Mouse (Mus musculus): ENCODE data around the gene Crcp. TPM values are rescaled to one million over a fixed set of nuclear protein-coding genes. Genes with fewer than 3 reads are reported as not detected.
"Not testable (repeated sequence)": the region's sequence is repeated elsewhere in the genome, so short reads cannot be mapped to it uniquely, and the experiment has no call there.

Crcp gene
- polyA plus RNA-seq, 1 experiment from 2014 or later: 39.0 TPM

DNA sequence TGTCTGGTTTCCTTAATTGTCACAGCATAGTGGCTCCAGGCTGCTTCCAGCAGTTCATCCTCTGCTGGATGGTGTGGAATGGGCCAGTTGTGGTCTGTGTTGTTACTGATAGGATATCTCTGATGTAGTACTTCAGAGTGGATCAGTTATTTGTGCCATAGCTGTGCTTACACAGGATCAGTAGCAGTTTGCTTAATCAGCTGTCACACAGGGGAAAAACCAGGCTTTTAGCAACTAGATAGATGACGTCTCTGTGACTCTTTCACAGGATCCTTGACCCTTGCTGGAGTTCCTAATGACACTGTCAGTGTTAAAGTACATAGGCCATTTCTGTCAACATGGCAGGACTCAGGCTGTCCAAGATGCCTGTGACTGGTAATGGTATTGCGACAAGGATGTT is 4.8 kb downstream of the Crcp start:
- H3K4me2 ChIP-seq (ENCODE audit: low read depth, low read length, severe bottlenecking): no peak overlapping the region
- H3K4me1 ChIP-seq (replicated peaks; ENCODE audit: control insufficient read depth, insufficient read depth, low read length): no peaks in the 10 kb centered on the region
- ATAC-seq (replicated peaks; ENCODE audit: low FRiP score) (no peak), DNase-seq (ENCODE audit: low spot score) (no peak)
- H3K9me3 ChIP-seq (ENCODE audit: control insufficient read depth, low read length): no peaks in the 10 kb centered on the region
- peaks cover 4% of the 10 kb centered on the region; the same call in 1 of the 2 replicates for H3K36me3 ChIP-seq (ENCODE audit: control insufficient read depth, insufficient read depth, low read length)
- H3K9ac ChIP-seq (ENCODE audit: low read length): no peak overlapping the region
- no peaks in the 10 kb centered on the region for H3K27me3 ChIP-seq (ENCODE audit: control insufficient read depth, insufficient read depth, low read length)
- no peak overlapping the region for H3K4me3 ChIP-seq (ENCODE audit: low read depth, low read length)
- WGBS: 91% methylated on average over 2 of the region's 2 CpGs
- no peak overlapping the region for H3K27ac ChIP-seq (ENCODE audit: low read depth, low read length)

DNA sequence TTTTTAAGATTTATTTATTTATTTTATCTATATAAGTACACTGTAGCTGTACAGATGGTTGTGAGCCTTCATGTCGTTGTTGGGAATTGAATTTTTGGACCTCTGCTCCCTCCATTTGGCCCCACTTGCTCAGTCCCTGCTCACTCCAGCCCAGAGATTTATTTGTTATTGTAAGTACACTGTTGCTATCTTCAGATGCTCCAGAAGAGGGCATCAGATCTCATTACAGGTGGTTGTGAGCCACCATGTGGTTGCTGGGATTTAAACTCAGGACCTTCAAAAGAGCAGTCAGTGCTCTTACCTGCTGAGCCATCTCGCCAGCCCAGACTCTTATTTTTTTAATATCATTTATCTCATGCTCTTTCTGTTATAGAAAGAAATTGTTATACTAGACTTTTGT is 7.2 kb downstream of the Crcp start:
- 61% methylated on average over 2 of the region's 2 CpGs for WGBS
- not testable (repeated sequence) for H3K4me1 ChIP-seq (replicated peaks; ENCODE audit: control insufficient read depth, insufficient read depth, low read length); H3K36me3 ChIP-seq (ENCODE audit: control insufficient read depth, insufficient read depth, low read length); H3K4me2 ChIP-seq (ENCODE audit: low read depth, low read length, severe bottlenecking); DNase-seq (ENCODE audit: low spot score); H3K27me3 ChIP-seq (ENCODE audit: control insufficient read depth, insufficient read depth, low read length); H3K27ac ChIP-seq (ENCODE audit: low read depth, low read length); H3K4me3 ChIP-seq (ENCODE audit: low read depth, low read length); ATAC-seq (replicated peaks; ENCODE audit: low FRiP score); H3K9me3 ChIP-seq (ENCODE audit: control insufficient read depth, low read length); H3K9ac ChIP-seq (ENCODE audit: low read length)

DNA sequence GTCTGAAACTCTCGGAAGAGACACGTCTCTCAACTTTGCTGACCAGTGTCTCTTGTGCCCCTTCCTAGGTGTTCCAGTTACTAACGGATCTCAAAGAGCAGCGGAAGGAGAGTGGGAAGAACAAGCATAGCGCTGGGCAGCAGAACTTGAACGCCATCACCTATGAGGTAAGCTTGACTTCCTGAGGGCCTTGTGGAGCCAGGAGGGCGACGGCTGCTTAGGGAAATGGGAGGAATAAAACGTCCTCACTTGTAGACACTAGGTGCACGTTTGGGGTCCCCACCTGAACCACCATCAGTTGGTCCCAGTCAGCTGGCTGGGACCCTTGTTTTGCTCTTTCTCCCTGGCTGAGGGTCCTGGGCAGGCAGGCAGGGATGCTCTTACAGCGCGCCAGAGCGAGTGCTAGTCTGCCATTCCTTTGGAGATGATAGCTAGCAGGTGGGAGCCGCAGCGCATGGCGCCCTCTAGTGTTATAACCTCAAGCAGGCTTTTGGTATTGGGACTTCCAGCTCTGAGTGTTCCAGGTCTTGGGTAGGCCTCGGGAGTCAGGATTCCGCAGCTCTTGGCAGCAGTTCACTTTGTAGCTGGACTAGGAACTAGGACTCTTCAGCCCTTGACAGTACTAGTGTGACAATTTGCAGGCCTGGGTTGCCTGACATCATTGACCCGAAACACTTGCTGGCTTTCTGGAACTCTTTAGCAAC is 8.8 kb downstream of the Crcp start:
- Histone ChIP-seq H3K4me1 (replicated peaks; ENCODE audit: control insufficient read depth, insufficient read depth, low read length) (no peaks in the 10 kb centered on the region), H3K9me3 (ENCODE audit: control insufficient read depth, low read length) (no peaks in the 10 kb centered on the region), H3K27me3 (ENCODE audit: control insufficient read depth, insufficient read depth, low read length) (no peaks in the 10 kb centered on the region), H3K9ac (ENCODE audit: low read length) (no peak overlapping the region), H3K36me3 (ENCODE audit: control insufficient read depth, insufficient read depth, low read length) (peaks cover 4% of the 10 kb centered on the region; the same call in 1 of the 2 replicates), H3K27ac (ENCODE audit: low read depth, low read length) (no peak overlapping the region), H3K4me3 (ENCODE audit: low read depth, low read length) (no peak overlapping the region), H3K4me2 (ENCODE audit: low read depth, low read length, severe bottlenecking) (no peak overlapping the region)
- ATAC-seq (replicated peaks; ENCODE audit: low FRiP score) (no peak), DNase-seq (ENCODE audit: low spot score) (peak; percentile 74)
- 65% methylated on average over 19 of the region's 19 CpGs for WGBS

DNA sequence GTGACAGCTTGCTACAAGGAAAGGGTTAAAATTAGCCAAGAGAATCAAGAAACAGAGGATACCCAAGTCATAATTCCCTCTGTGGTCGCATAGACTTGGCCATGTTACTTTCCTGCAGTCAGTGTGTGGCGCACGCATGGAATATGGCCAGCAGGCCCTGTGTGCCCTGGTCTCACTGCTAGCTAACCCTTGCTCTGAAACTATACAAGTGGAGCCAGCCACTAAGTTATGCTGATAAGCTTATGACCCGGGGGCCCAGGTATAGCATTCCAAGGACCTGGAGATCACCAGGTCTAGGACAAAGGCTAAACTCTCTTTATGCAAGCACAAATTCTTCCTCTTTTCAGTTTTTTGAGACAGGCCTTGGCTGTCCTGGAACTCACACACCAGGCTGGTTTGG is 11.7 kb downstream of the Crcp start:
- Histone ChIP-seq H3K4me1 (replicated peaks; ENCODE audit: control insufficient read depth, insufficient read depth, low read length) (no peaks in the 10 kb centered on the region), H3K27me3 (ENCODE audit: control insufficient read depth, insufficient read depth, low read length) (no peaks in the 10 kb centered on the region), H3K36me3 (ENCODE audit: control insufficient read depth, insufficient read depth, low read length) (peaks cover 8% of the 10 kb centered on the region), H3K9ac (ENCODE audit: low read length) (no peak overlapping the region), H3K4me3 (ENCODE audit: low read depth, low read length) (no peak overlapping the region), H3K27ac (ENCODE audit: low read depth, low read length) (no peak overlapping the region), H3K9me3 (ENCODE audit: control insufficient read depth, low read length) (no peaks in the 10 kb centered on the region), H3K4me2 (ENCODE audit: low read depth, low read length, severe bottlenecking) (no peak overlapping the region)
- ATAC-seq (replicated peaks; ENCODE audit: low FRiP score) (no peak), DNase-seq (ENCODE audit: low spot score) (no peak)
- 89% methylated on average over 4 of the region's 4 CpGs for WGBS

DNA sequence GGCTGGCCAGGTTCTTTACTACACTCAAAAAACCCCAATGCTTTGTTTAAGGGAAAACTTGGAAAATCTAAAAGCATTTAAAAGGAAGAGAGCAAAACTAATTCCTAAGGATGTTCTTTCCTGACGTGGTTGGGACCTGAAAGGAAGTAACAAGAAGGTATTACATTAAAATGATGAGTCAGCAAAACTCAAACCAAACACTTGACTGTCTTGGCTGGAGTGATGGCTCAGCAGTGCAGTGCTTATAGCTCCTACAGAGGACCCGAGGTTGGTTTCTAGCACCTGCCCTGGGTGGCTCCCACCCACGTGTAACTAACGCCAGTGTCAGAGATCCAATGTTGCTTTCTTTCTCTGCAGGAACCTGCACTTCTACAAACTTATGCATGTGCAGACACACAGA is 12.2 kb downstream of the Crcp start:
- Histone ChIP-seq H3K4me2 (ENCODE audit: low read depth, low read length, severe bottlenecking) (no peak overlapping the region), H3K9ac (ENCODE audit: low read length) (no peak overlapping the region), H3K27ac (ENCODE audit: low read depth, low read length) (no peak overlapping the region), H3K9me3 (ENCODE audit: control insufficient read depth, low read length) (no peaks in the 10 kb centered on the region), H3K27me3 (ENCODE audit: control insufficient read depth, insufficient read depth, low read length) (no peaks in the 10 kb centered on the region), H3K4me3 (ENCODE audit: low read depth, low read length) (no peak overlapping the region), H3K4me1 (replicated peaks; ENCODE audit: control insufficient read depth, insufficient read depth, low read length) (no peaks in the 10 kb centered on the region), H3K36me3 (ENCODE audit: control insufficient read depth, insufficient read depth, low read length) (peaks cover 8% of the 10 kb centered on the region)
- ATAC-seq (replicated peaks; ENCODE audit: low FRiP score) (no peak), DNase-seq (ENCODE audit: low spot score) (no peak)
- WGBS: 92% methylated on average over 4 of the region's 4 CpGs

DNA sequence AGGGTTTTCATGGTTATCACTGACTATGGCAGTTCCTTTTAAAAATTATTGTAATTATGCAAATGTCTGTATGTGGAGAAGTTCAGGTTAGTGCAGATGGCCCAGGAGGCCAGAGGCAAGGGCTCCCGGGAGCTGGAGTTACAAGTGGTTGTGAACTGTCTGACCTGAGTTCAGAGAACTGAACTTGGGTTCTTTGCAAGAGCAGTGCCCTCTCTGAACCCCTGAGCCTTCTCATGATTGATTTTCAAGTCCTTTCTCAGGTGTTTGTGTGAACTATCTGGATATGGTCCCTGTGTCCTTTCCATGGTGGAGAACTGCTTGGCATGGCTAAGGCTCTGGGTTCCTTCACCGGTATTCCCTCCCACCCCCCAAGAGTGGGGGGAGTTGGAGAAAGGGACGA is 14.7 kb downstream of the Crcp start:
- H3K9ac ChIP-seq (ENCODE audit: low read length): no peak overlapping the region
- no peak overlapping the region for H3K27ac ChIP-seq (ENCODE audit: low read depth, low read length)
- no peaks in the 10 kb centered on the region for H3K27me3 ChIP-seq (ENCODE audit: control insufficient read depth, insufficient read depth, low read length)
- H3K9me3 ChIP-seq (ENCODE audit: control insufficient read depth, low read length): no peaks in the 10 kb centered on the region
- H3K4me2 ChIP-seq (ENCODE audit: low read depth, low read length, severe bottlenecking): no peak overlapping the region
- no peak for ATAC-seq (replicated peaks; ENCODE audit: low FRiP score)
- WGBS: 89% methylated on average over 3 of the region's 3 CpGs
- DNase-seq (ENCODE audit: low spot score): no peak
- H3K36me3 ChIP-seq (ENCODE audit: control insufficient read depth, insufficient read depth, low read length): peaks cover 10% of the 10 kb centered on the region
- no peaks in the 10 kb centered on the region for H3K4me1 ChIP-seq (replicated peaks; ENCODE audit: control insufficient read depth, insufficient read depth, low read length)
- no peak overlapping the region for H3K4me3 ChIP-seq (ENCODE audit: low read depth, low read length)

DNA sequence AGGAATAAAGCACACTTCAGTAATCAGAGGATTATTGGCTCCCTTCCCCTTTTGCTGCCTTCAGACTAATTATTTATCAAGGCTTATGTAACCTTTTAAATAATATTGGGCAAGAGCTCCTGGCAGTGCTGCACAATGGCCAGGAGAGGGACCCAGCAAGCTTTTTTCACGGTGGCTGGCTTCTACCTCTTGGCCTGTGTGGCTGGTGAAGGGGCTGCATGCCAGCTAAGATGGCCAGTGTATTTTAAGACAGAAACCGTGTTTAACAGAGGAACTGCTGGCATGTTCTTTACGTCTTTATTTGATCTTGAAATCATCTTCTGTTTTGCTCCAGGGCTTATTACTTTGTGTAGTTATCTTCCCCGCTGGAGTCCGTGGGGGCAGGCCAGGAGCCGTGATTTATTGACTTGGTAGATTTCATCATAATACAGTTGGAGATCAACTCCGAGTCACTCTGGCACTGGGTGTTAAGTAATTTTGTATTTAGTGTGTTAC is 15.2 kb downstream of the Crcp start:
- Histone ChIP-seq H3K9ac (ENCODE audit: low read length) (no peak overlapping the region), H3K27ac (ENCODE audit: low read depth, low read length) (no peak overlapping the region), H3K4me1 (replicated peaks; ENCODE audit: control insufficient read depth, insufficient read depth, low read length) (no peaks in the 10 kb centered on the region), H3K4me3 (ENCODE audit: low read depth, low read length) (no peak overlapping the region), H3K9me3 (ENCODE audit: control insufficient read depth, low read length) (no peaks in the 10 kb centered on the region), H3K27me3 (ENCODE audit: control insufficient read depth, insufficient read depth, low read length) (no peaks in the 10 kb centered on the region), H3K36me3 (ENCODE audit: control insufficient read depth, insufficient read depth, low read length) (peaks cover 10% of the 10 kb centered on the region), H3K4me2 (ENCODE audit: low read depth, low read length, severe bottlenecking) (no peak overlapping the region)
- WGBS: 84% methylated on average over 7 of the region's 7 CpGs
- ATAC-seq (replicated peaks; ENCODE audit: low FRiP score) (no peak), DNase-seq (ENCODE audit: low spot score) (no peak)

DNA sequence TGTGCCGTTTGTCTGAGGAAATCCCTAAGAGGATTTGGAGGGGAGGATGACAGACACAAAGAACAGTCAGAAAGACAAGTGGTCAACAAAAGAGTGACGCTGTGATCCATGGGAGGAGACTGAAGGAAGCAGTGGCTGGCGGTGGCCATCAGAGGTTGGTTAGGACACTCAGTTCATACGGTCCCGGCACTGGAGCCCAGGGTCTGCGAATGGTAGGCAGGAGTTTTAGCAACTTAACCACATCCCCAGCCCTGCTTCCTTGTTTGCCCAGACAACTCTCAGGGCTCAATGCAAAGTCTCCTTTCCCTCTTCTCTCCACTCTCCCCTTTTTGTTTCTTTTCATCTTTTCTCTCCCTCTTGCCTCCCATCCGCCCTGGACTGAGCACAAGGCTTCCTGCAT is 17.0 kb downstream of the Crcp start:
- H3K27me3 ChIP-seq (ENCODE audit: control insufficient read depth, insufficient read depth, low read length): no peaks in the 10 kb centered on the region
- H3K4me2 ChIP-seq (ENCODE audit: low read depth, low read length, severe bottlenecking): no peak overlapping the region
- no peak overlapping the region for H3K27ac ChIP-seq (ENCODE audit: low read depth, low read length)
- no peak overlapping the region for H3K4me3 ChIP-seq (ENCODE audit: low read depth, low read length)
- 79% methylated on average over 7 of the region's 7 CpGs for WGBS
- ATAC-seq (replicated peaks; ENCODE audit: low FRiP score) (no peak), DNase-seq (ENCODE audit: low spot score) (no peak)
- H3K9me3 ChIP-seq (ENCODE audit: control insufficient read depth, low read length): no peaks in the 10 kb centered on the region
- H3K36me3 ChIP-seq (ENCODE audit: control insufficient read depth, insufficient read depth, low read length): peaks cover 10% of the 10 kb centered on the region
- H3K4me1 ChIP-seq (replicated peaks; ENCODE audit: control insufficient read depth, insufficient read depth, low read length): no peaks in the 10 kb centered on the region
- H3K9ac ChIP-seq (ENCODE audit: low read length): no peak overlapping the region

DNA sequence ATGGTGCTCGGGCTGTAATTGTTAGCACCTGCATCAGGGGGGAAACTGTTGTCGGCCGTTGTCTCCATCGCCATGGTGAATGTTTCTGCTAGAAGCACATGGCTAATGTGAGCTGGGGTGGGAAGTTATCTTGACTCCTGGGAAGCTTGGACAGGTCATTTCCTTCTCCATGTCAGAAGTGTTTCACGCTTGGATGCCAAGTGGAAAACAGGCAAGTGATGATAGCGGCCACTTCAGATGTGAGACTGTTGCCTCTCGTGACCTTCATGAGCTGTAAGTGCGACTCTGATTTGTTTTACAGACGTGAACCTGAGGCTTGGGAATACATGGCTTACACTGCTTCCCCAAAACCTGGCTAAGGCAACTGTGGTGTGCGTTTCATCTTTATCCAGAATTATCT is 17.5 kb downstream of the Crcp start:
- Histone ChIP-seq H3K27me3 (ENCODE audit: control insufficient read depth, insufficient read depth, low read length) (no peaks in the 10 kb centered on the region), H3K27ac (ENCODE audit: low read depth, low read length) (no peak overlapping the region), H3K9me3 (ENCODE audit: control insufficient read depth, low read length) (no peaks in the 10 kb centered on the region), H3K9ac (ENCODE audit: low read length) (no peak overlapping the region), H3K4me3 (ENCODE audit: low read depth, low read length) (no peak overlapping the region), H3K4me1 (replicated peaks; ENCODE audit: control insufficient read depth, insufficient read depth, low read length) (no peaks in the 10 kb centered on the region), H3K36me3 (ENCODE audit: control insufficient read depth, insufficient read depth, low read length) (peaks cover 10% of the 10 kb centered on the region), H3K4me2 (ENCODE audit: low read depth, low read length, severe bottlenecking) (no peak overlapping the region)
- ATAC-seq (replicated peaks; ENCODE audit: low FRiP score) (no peak), DNase-seq (ENCODE audit: low spot score) (no peak)
- WGBS: 89% methylated on average over 10 of the region's 10 CpGs

Measured in forebrain, embryonic 11.5 days (tissue).